Mouse (Mus musculus): ENCODE results near the gene Lman2. TPM values are rescaled to one million over a fixed set of nuclear protein-coding genes. Genes with fewer than 3 reads are reported as not detected.

The Lman2 gene
- polyA plus RNA-seq, 1 experiment, result 43.7 TPM

DNA sequence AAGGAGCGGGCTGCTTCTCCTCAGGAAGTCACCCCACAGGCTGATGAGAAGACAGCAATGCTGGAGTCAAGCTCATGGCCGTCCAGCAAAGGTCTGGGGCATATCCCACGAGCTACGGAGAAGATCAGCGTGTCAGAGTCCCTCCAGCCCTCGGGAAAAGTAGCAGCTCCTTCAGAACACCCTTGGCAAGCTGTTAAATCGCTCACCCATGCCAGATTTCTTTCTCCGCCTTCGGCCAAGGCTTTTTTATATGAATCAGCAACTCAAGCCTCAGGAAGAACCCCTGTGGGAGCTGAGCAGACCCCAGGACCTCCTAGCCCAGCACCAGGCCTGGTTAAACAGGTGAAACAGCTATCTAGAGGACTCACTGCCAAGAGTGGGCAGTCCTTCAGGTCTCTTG is 49.5 kb downstream of the Lman2 start:
- TF ChIP-seq CTCF (IDR thresholded peaks at IDR 0.05; ENCODE audit: control insufficient read depth, insufficient read depth, insufficient replicate concordance, low read depth, low read length) (no peak), POLR2A (IDR thresholded peaks at IDR 0.05; ENCODE audit: control insufficient read depth, low read depth, low read length) (no peak)
- Histone ChIP-seq H3K4me3 (ENCODE audit: control insufficient read depth, low read depth, low read length) (no peak overlapping the region), H3K27ac (ENCODE audit: control insufficient read depth, insufficient read depth, low read depth, low read length) (no peak overlapping the region), H3K27me3 (ENCODE audit: control insufficient read depth, insufficient read depth, low read length) (no peaks in the 10 kb centered on the region), H3K36me3 (ENCODE audit: control insufficient read depth, insufficient read depth, low read length) (peaks cover 8% of the 10 kb centered on the region), H3K4me1 (ENCODE audit: control insufficient read depth, insufficient read depth, low read length) (no peaks in the 10 kb centered on the region)

DNA sequence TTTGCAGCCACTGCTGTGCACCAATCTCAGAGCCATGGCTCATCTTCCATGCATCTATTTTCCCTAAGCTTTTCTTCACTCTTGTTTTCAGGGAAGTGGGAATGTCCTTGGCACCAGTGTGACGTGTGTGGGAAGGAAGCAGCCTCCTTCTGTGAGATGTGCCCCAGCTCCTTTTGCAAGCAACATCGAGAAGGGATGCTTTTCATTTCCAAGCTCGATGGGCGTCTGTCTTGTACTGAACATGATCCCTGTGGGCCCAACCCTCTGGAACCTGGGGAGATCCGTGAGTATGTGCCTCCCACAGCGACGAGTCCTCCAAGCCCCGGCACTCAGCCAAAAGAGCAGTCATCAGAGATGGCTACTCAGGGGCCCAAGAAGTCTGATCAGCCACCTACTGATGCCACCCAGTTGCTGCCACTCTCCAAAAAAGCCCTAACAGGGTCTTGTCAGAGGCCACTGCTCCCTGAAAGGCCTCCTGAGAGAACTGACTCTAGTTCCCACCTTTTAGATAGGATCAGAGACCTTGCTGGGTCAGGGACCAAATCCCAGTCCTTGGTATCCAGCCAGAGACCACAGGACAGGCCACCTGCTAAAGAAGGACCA is 50.5 kb downstream of the Lman2 start:
- no peaks in the 10 kb centered on the region for H3K4me1 ChIP-seq (ENCODE audit: control insufficient read depth, insufficient read depth, low read length)
- peaks cover 8% of the 10 kb centered on the region for H3K36me3 ChIP-seq (ENCODE audit: control insufficient read depth, insufficient read depth, low read length)
- no peaks in the 10 kb centered on the region for H3K27me3 ChIP-seq (ENCODE audit: control insufficient read depth, insufficient read depth, low read length)
- TF ChIP-seq POLR2A (IDR thresholded peaks at IDR 0.05; ENCODE audit: control insufficient read depth, low read depth, low read length) (no peak), CTCF (IDR thresholded peaks at IDR 0.05; ENCODE audit: control insufficient read depth, insufficient read depth, insufficient replicate concordance, low read depth, low read length) (no peak)
- H3K27ac ChIP-seq (ENCODE audit: control insufficient read depth, insufficient read depth, low read depth, low read length), result no peak overlapping the region
- no peak overlapping the region for H3K4me3 ChIP-seq (ENCODE audit: control insufficient read depth, low read depth, low read length)

DNA sequence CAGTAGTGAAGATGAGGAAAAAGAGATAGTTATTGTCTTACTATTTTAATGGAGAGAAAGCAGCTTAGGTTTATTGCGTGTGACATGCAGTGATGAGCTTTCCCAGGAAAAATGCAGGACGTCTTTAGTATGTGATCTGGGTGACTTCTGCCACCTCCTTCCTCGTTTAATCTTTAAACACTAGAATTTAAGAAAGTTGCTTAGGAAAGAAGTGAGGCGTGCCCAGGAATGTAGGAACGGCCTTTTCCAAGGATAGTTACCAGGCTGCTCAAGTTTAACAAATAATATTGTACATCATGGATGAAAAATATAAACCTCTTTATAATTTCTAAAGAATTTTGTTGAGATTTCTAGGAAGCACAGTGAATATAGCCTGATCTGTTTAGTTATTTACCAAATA is 61.7 kb downstream of the Lman2 start:
- TF ChIP-seq CTCF (IDR thresholded peaks at IDR 0.05; ENCODE audit: control insufficient read depth, insufficient read depth, insufficient replicate concordance, low read depth, low read length) (no peak), POLR2A (IDR thresholded peaks at IDR 0.05; ENCODE audit: control insufficient read depth, low read depth, low read length) (no peak)
- Histone ChIP-seq H3K4me1 (ENCODE audit: control insufficient read depth, insufficient read depth, low read length) (no peaks in the 10 kb centered on the region), H3K36me3 (ENCODE audit: control insufficient read depth, insufficient read depth, low read length) (no peaks in the 10 kb centered on the region; the same call in 1 of the 2 replicates), H3K27ac (ENCODE audit: control insufficient read depth, insufficient read depth, low read depth, low read length) (no peak overlapping the region), H3K27me3 (ENCODE audit: control insufficient read depth, insufficient read depth, low read length) (no peaks in the 10 kb centered on the region), H3K4me3 (ENCODE audit: control insufficient read depth, low read depth, low read length) (no peak overlapping the region)

DNA sequence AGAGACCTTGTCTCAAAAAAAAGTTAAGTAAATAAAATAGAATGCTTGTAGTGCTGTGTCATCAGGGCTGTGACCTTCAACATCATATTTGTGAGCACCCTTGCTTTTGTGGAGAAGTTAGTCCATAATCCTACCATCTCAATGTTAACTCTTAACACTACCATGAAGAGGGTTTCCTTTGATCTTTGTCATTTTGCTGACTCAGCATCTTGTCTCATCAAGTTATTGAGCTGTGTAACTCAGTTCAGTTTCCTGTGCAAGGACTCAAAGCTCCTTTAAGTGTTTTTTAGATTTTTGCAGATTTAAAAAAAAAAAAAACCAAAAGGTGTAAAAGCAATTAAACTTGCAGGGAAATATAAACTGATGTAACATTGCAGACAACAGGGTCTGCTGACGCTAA is 65.8 kb downstream of the Lman2 start:
- Histone ChIP-seq H3K36me3 (ENCODE audit: control insufficient read depth, insufficient read depth, low read length) (no peaks in the 10 kb centered on the region), H3K4me1 (ENCODE audit: control insufficient read depth, insufficient read depth, low read length) (no peaks in the 10 kb centered on the region), H3K4me3 (ENCODE audit: control insufficient read depth, low read depth, low read length) (no peak overlapping the region), H3K27me3 (ENCODE audit: control insufficient read depth, insufficient read depth, low read length) (no peaks in the 10 kb centered on the region), H3K27ac (ENCODE audit: control insufficient read depth, insufficient read depth, low read depth, low read length) (no peak overlapping the region)
- TF ChIP-seq POLR2A (IDR thresholded peaks at IDR 0.05; ENCODE audit: control insufficient read depth, low read depth, low read length) (no peak), CTCF (IDR thresholded peaks at IDR 0.05; ENCODE audit: control insufficient read depth, insufficient read depth, insufficient replicate concordance, low read depth, low read length) (no peak)

Other genes with a start within 250 kb of the Lman2 start
- gene Gm17617, start 229.2 kb downstream of the Lman2 start, polyA plus RNA-seq (2012; rRNA removed), result not detected in 2 replicates
- 2.9 and 3.0 TPM in 2 replicates for gene Fgfr4, start 210.1 kb downstream of the Lman2 start, polyA plus RNA-seq (2012; rRNA removed)
- gene Nsd1, start 153.0 kb downstream of the Lman2 start, polyA plus RNA-seq (2012; rRNA removed), result 9.0 and 9.5 TPM in 2 replicates
- gene Prelid1, start 42.3 kb downstream of the Lman2 start, polyA plus RNA-seq (2012; rRNA removed), result 32.7 and 40.0 TPM in 2 replicates
- gene Rab24, start 40.8 kb downstream of the Lman2 start, polyA plus RNA-seq (2012; rRNA removed), result 33.4 and 37.0 TPM in 2 replicates
- 2.3 and 2.4 TPM in 2 replicates for gene Mxd3, start 33.0 kb downstream of the Lman2 start, polyA plus RNA-seq (2012; rRNA removed)
- 0.10 and 0.14 TPM in 2 replicates for gene Rgs14, start 6.9 kb upstream of the Lman2 start, polyA plus RNA-seq (2012; rRNA removed)
- 0.16 and 0.22 TPM in 2 replicates for gene Slc34a1, start 35.4 kb upstream of the Lman2 start, polyA plus RNA-seq (2012; rRNA removed)
- gene Pfn3, start 52.4 kb upstream of the Lman2 start, polyA plus RNA-seq (2012; rRNA removed), result 279 and 352 TPM in 2 replicates
- gene F12, start 64.0 kb upstream of the Lman2 start, polyA plus RNA-seq (2012; rRNA removed), result 3.0 and 3.4 TPM in 2 replicates
- gene Grk6, start 82.3 kb upstream of the Lman2 start, polyA plus RNA-seq (2012; rRNA removed), result 7.8 and 8.4 TPM in 2 replicates
- gene Prr7, start 101.5 kb upstream of the Lman2 start, polyA plus RNA-seq (2012; rRNA removed), result 20.3 and 24.9 TPM in 2 replicates
- gene Dbn1, start 125.3 kb upstream of the Lman2 start, polyA plus RNA-seq (2012; rRNA removed), result 89.3 and 101 TPM in 2 replicates
- gene Pdlim7, start 150.9 kb upstream of the Lman2 start, polyA plus RNA-seq (2012; rRNA removed), result 7.6 and 14.5 TPM in 2 replicates
- 2.3 TPM in 2 replicates for gene Dok3, start 166.5 kb upstream of the Lman2 start, polyA plus RNA-seq (2012; rRNA removed)
- gene Ddx41, start 173.9 kb upstream of the Lman2 start, polyA plus RNA-seq (2012; rRNA removed), result 52.0 and 58.5 TPM in 2 replicates
- gene Fam193b, start 208.3 kb upstream of the Lman2 start, polyA plus RNA-seq (2012; rRNA removed), result 28.5 and 28.8 TPM in 2 replicates
- 35.4 and 36.5 TPM in 2 replicates for gene Tmed9, start 210.9 kb upstream of the Lman2 start, polyA plus RNA-seq (2012; rRNA removed)
- 13.0 and 15.6 TPM in 2 replicates for gene B4galt7, start 237.1 kb upstream of the Lman2 start, polyA plus RNA-seq (2012; rRNA removed)

Data from testis, adult 2 months (tissue).